Mouse (Mus musculus): ENCODE results near the gene Ucma.

DNA sequence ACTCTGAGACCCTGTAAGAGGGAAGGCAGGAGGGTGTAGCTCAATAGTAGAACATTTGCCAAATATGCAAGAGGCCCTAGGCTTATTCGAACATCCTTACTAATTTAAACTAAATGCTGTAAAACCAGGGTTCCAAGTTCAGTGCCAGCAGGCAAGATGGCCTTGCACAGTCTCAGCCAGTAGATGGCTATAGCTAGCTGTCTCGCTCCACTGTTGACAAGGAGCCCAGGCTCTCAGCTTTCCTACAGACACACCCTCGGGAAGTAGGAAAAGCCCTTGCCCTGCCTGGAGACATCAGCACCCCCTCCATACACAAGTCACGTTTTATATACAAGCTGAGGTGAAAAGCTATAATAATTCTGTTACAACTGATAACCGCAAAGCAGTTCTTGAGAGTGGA, 56.7 kb downstream of the Ucma start:
- TF ChIP-seq SMC3 (IDR thresholded peaks at IDR 0.05; ENCODE audit: low read depth, low read length) (no peak), BHLHE40 (IDR thresholded peaks at IDR 0.05; ENCODE audit: borderline replicate concordance, low read depth, low read length) (no peak), ELF1 (IDR thresholded peaks at IDR 0.05; ENCODE audit: low read depth, low read length) (no peak), POLR2A (IDR thresholded peaks at IDR 0.05; ENCODE audit: control insufficient read depth in 1 of 2, insufficient read depth in 1 of 2, low read depth in 1 of 2, low read length in 2 of 2, poor library complexity in 1 of 2) (no peak), TCF12 (IDR thresholded peaks at IDR 0.05; ENCODE audit: low read depth, low read length) (no peak), MYB (IDR thresholded peaks at IDR 0.05; ENCODE audit: low read depth, low read length) (no peak), MXI1 (IDR thresholded peaks at IDR 0.05; ENCODE audit: low read depth, low read length) (no peak), CHD1 (IDR thresholded peaks at IDR 0.05; ENCODE audit: low read depth, low read length) (no peak), MEF2A (IDR thresholded peaks at IDR 0.05; ENCODE audit: extremely low read depth, insufficient replicate concordance, low read depth, low read length, poor library complexity, severe bottlenecking) (no peak), CTCF (IDR thresholded peaks at IDR 0.05 in 2 of 3, conservative IDR thresholded peaks at IDR 0.05 in 1 of 3; ENCODE audit: control insufficient read depth in 1 of 3, insufficient read depth in 1 of 3, low read depth in 2 of 3, low read length in 3 of 3, poor library complexity in 1 of 3, severe bottlenecking in 1 of 3) (no peak), ZNF384 (IDR thresholded peaks at IDR 0.05; ENCODE audit: low read depth, low read length) (no peak), ZC3H11A (IDR thresholded peaks at IDR 0.05; ENCODE audit: low read depth, low read length) (no peak), RAD21 (IDR thresholded peaks at IDR 0.05; ENCODE audit: low read depth, low read length) (no peak)

All from MEL (cell line).